Mouse (Mus musculus) cerebellum, postnatal 36 days (tissue): ENCODE results near the gene Sycp3.
A peak's percentile ranks its signal among the peaks of the same experiment; 100 is the strongest.
"Not testable (repeated sequence)": the region's sequence is repeated elsewhere in the genome, so short reads cannot be mapped to it uniquely, and the experiment has no call there.

Experiments used
- DNase-seq, 2 experiments: peaks; one replicate each; pipeline ENCODE4 v3.0.0; 2021 to 2022; ENCODE audit warnings: mixed read lengths in 2 of 2

Sycp3 gene

DNA sequence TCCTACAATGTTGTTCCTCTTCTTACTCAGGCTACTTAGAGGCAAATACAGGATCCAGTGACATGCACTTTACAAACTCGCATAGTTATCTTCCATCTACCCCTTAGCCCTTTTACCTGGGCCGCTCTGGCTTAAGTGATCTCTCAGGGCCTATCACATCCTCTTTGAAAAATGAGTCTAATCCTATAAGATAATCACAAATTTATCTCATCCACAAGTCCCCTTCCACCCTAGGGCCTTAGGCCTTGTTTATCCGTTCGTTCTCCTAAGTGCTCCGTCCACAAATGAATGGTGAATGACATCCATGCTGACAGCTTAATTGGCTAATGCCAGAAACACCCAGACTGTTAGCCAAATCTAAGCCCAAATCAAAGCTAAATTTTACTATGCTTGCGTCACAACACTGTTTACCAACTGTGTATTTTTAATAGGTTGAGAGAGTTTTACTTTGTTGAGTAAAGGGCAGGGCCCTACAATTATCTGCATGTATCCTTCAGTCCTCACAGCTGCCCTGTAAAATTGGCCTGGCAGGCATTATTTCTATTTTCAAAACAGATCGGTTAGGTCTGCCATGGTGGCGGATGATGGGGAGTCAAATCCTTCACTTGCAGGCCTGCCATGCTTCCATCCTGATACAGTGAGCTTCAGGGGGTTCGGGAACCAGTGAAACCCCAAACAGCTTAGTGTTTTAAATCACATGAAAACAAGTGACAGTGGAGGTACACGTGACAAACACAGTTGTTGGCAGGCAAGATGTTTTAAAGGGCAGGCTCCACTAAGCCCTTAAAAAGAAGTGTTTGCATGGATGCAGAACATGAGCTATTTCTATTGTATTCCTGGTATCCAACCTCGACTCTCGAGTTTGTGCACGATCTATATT lies 42.8 kb downstream of the Sycp3 start:
- no peak for DNase-seq

DNA sequence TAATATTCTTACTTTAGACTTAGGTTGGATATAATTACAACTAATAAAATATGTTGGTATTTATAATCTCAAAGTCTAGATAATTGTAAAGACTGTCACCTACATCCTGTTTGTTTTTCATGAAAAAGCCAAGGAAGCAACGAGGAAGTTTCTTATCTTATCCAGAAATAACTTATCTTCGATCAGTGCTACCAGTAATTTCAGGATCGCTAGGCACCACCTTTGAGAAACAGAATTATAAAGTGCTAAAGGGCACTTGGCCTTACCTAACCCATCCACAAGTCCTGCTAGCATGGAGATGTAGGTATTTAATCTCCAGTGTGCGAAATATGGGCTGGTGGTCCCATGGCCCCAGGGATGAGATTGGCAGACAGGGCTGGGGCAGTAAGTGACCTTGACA lies 43.5 kb downstream of the Sycp3 start:
- no peak for DNase-seq

DNA sequence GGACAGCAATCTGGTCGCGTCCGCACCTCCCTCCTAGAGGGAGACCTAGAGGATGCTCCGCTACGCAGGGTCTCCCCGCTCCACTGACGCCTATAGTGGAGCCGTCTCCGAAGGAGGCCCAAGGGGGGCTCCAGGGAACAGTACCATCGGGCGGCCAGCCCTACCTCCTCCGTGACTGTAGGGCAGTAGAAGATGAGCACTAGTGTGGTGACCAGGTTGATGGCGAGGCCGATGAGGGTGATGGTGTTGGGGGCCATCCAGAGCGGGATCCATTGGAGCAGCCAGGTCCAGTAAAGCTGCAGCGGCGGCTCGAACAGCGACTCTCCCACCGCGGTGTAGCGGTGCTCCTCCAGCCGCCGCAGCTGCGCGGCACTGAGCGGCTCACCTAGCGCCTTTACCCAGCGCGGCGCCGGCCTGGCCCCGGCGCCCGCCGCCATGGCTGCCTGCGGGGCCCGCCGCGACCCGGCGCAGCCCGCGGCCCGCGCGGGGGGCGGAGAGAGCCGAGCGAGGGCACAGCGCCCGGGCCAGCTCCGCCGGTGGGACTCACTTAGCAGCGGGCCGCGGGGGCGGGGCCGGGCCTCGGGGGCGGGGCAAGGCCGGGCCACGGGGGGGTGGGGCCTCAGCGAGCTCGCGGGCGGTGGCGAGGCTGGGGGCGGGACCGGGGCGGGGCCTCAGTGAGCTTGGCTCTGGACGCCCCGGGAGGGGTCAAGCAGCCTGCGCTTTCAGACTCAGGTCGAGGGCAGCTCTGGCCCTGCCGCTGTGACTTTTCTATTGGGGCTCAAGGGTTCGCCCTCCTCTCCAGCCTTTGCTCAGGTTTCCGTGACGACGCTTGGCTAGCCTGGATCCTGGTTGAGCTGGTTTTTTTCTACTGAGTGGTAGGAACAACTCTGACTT lies 44.3 kb downstream of the Sycp3 start, which contains the start of gene Chpt1:
Chpt1 (minus strand) TSS at position 653 of the 894 bp plus-strand sequence.
- peak; percentile 79 to 91 for DNase-seq

DNA sequence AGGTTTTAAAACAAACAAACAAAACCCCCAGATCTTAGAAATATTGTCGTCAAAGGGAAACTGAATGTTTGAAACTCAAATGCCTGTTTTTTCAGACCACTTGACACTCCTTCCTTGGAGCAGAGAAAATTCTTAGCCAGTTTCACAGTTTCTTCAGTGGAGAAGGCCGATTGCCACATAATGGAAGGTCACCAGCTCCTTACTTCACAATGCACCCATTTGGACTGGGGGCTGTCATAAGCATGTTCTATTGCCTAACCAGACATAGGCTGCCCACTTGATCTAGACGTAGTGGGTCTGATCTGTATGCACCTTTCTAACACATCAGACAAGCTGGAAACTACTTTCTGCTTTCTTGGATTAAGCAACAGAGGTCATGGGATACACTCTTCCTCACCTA lies 45.1 kb downstream of the Sycp3 start:
- DNase-seq, result no peak

DNA sequence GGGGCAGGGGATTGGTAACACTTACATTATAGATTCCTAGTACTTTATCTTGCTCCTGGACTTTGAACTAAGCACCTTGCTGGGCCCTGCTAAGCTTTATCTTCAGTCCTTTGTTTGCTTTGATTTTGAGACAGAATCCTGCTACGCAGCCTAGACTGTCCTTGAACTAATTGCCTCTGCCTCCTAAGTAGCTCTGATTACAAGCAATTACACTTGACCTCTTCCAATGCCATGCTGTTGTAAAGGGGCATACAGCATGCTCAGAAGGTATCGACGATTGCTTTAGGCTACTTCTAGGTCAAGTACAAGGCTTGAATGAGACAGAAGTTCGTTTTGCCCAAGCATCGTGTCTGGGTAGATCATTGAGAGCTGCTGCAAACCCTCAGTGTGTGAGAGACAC lies 45.9 kb downstream of the Sycp3 start:
- no peak for DNase-seq

DNA sequence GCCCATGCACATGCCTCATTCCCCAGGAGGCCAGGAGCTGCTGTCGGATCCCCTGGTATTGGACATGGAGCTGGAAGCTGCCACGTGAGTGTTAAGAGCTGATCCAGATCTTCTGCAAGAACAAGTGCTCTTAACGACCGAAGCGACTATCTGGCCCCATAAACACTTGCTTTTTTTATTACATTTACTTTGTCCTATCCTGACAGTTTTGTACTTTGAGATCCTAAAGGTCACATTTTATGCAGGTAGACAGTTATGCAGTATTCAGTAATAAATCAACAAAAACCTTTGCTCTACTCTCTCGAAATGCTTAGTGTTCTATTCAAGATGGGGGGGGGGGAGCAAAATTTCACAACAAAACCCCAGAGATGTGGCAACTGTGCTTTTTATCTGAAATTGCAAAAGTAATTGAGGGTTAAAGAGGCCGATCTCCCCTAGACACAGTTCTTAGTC lies 48.3 kb downstream of the Sycp3 start:
- no peak for DNase-seq

DNA sequence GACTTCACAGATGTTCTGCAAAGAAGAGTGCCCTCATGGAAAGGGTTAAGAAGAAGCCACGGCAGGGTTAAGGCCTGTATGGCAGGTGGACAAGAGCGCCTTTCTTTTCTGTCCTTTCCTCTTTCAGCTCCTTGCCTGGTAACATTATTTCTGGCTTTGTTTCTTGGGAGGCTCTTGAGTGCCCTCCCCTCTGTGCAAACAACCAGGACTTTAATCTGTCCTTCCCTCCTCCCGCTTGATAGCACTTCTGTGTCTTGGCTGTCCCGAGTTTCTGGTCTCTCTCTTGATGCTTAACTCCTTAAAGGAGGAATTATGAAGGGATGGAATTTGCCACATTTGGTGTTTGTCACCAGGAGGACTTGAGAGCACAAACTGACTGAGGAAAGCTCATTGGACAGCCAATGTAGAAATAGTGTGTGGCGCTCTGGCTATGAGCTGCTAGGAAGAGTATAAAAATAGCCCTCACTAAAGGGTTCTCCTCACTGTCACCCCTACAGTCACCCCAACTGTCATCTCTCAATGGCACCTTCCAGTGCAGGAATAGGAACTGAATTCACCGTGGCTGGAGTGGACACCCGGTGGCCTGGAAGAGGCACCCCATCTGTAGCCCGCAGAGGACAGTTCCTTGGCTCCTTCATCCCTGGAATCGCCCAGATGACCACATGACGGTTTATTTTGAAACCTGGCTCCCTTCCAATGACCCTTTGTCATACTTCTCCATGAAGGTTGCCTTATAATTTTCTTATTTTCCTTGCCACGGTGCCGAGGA lies 51.3 kb downstream of the Sycp3 start:
- no peak for DNase-seq

DNA sequence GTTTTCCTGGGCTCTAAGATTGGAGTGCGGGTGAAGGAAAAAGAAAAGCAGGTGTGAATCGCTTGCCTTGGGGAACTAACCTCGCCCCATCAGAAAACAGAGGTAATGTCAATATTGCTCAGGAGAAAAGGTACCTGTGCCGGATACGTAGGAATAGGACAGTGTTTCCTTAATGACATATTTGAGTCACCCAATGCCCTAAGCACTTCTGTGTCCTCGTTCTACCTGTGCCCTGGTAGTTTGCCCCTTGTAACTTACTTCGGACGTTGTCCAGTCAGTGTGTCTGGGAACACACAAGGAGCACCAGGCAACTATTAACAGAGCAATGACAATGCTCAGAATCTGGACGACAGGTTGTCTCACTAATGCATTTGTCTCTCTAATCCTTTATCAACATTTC lies 52.0 kb downstream of the Sycp3 start:
- no peak for DNase-seq

DNA sequence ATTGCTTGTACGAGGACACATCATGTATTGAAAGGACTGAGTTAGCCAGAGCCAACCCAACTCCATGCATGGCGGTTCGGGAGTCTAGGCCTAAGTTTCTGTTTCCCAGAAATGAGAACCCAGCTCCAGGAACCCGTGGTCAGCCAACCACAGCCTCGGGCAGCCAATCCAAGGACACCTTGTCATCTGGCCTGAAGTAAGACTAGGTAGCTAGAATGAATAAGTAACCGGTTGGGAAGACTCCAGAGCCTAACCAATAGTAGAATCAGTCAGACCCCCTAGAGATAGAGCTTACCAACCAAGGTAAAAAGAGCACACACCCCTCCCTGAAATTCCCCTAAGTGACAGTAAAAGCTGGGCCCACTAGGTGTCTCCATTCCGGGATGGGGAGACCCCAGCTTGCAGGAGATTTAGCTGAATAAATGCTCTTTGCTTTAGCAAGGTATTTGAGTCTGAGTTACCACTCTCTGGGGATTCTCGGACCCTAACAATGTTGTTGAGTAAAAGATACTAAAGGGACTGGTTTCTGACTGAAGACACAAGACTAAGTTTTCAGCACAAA lies 54.3 kb downstream of the Sycp3 start:
- no peak for DNase-seq

DNA sequence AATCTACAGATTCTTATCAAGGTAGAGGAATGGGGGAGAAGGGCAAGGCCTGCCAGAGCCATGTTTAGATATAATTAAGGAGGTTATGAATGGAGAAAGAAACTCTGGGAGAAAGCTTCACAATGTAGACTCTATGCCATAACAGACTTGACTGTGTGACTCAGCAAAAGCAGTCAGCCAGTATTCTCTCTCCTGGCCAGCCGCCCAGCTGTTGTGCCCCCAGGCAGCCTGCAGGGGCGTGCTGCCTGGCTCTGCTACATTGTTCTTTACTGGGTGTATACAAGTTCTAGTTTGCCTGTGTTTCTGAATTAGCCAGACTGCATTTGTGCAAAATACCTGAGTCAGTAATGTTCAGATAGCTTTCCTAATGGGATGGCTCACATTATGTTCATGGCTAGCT lies 55.1 kb downstream of the Sycp3 start:
- no peak for DNase-seq

DNA sequence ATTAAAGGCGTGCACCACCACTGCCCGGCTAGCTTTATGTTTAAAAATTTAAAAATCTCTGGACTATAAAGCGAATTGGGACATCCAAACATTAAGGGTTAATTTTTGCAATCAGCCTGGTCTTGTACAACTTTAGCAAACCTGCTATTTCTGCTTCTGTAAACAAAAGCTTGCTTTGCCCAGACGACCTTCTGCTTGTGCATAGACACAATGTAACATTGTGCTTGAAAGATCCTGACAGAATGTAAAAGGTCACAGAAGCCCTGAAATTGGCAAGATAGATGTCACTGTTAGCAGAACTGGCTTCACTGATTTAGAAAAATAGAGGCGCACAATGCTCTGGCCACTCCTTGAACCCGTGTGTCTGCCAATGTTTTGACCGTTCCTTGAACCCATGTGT lies 55.7 kb downstream of the Sycp3 start:
- not testable (repeated sequence) for DNase-seq

DNA sequence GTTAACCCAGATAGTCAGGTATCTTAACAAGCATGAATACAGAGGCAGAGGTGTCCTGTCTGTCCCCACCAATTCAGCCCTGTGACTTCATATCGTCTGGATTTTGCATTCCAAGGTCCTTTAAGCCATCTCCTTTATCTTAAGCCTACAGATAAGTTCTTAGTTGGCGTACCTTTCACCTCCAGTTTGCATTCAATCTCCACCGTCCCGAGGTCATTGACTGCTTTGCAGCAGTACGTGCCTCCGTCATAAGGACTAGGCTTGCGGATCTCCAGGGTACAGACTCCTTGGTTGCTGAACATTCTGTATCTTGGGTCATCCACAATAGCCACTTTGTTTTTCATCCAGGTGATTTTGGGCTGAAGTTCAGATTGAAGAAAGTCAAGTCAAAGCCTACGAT lies 63.4 kb downstream of the Sycp3 start:
- DNase-seq, result no peak
